Mouse (Mus musculus) CD4-positive, CD25-positive, alpha-beta regulatory T cell, adult 2 months (primary cell): Measurements from ENCODE around the gene Xrra1.
"Not testable (repeated sequence)": the region's sequence is repeated elsewhere in the genome, so short reads cannot be mapped to it uniquely, and the experiment has no call there.

ENCODE experiments used
- DNase-seq: peaks from one replicate; pipeline ENCODE4 v3.0.0-alpha.2; 2012; ENCODE audit warnings: low read depth, low spot score

The Xrra1 gene

GRCm38 (mm10) chr7:99947329-99947728 is 88.4 kb downstream of the Xrra1 start:
- DNase-seq, result no peak

DNA sequence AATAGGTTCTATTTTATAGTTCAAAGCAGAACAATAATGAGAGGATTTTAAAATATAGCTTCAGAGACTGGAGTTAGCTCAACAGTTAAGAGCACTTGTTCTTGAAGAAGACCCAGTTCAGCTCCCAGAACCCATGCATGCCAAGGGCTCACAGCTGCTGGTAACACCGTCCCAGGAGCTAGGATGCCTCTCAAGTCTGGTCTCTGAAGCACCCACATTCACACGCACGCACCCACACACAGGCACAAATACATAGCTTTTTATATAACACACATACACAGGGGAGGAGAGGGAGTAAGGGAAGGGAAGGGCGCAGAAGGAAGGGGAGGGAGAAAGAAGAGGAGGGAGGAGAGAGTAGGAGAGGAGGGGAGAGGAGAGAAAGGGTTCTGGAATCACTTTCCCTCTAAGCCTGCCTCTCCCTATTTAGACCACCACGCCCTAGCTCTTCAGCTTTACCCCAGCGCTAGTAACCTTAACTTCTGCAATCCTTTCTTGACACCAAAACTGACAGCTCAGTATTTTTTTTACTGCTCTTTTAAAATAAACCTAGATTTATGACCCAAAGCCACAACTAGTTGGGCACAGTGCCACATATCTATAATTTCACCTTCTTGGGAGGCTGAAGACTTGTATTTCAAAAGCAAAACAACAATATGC is 94.7 kb downstream of the Xrra1 start:
- no peak for DNase-seq

- peak; percentile 21 for DNase-seq
These were observed 95.3 kb downstream of the Xrra1 start for GRCm38 (mm10) chr7:99954212-99954611.

DNA sequence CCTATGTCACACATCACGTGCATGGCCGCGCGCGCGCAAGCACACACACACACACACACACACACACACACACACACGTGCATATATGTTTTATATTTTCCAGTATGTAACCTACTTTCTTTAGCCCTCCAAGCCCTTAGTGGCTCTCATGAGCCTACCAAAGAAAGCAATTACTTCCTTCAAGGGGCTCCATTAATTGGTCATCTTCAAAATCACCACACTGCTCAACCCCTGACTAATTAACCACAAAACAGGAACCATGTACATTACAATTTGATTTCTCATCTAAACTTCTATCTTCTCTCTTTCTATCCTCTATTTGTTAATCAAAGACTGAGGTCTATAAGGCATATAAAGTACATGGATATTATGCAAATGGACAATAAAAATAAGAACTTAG is 97.2 kb downstream of the Xrra1 start:
- DNase-seq, result no peak

DNA sequence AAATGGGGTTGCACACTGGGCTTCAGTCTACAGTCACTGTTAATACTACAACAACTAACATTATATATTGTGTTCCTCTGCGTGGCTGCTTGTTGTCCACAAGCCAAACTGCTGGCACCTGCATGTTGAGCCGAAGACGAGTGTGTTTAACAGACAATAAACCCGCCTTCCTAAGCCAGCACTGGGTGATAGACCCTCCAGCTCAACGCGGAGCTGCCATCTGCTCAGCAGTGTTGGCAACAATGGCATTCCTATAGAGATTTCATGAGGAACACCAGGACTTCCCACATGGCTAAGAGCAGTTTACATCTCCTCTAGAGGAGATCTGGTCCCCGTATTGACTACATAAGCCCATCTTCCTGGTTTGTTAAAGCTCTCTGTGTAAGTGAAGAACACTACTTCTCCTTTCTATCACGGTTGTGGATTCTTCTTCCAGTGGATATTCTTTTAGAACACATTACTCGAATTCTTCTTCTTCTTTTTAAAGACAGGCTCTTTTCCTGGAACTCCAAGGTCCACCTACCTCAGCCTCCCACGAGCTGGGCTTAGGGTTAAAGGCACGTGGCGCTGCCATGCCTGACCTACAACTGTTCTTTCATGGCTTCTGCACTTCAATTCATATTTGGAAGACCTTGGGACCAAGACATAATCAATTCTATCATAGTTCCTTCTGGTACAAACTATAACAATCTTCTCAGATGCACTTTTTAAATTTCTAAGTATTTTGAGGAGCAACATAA is 98.5 kb downstream of the Xrra1 start:
- DNase-seq, result no peak

DNA sequence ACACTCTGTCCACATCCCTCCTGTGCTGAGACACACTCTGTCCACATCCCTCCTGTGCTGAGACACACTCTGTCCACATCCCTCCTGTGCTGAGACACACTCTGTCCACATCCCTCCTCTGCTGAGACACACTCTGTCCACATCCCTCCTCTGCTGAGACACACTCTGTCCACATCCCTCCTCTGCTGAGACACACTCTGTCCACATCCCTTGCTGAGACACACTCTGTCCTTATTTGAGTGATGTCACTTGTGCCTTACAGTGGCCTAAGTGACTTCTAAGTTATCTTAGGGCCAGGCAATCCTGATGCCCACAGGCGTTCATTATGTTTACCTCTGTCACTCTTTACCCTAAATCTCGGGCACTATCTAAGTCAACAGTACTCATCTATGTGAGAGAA is 101.7 kb downstream of the Xrra1 start:
- DNase-seq, result not testable (repeated sequence)

DNA sequence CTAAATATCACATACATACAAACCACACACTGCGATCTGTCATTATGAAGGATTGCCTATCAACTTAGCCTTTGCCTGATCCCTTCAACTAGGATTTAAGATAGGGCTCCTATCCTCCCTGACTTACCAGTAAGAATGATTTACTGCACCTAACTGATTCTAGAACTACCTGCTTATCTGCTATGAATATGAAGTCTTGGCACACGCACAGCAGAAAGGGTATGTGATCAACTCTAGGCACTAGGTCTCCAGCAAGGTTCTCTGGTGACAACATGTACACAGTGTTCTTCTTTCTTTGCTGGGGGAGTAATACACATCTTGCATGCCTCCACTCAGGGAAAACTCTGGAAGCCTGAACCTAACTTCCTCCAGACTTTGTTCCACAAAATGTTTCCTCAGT is 102.6 kb downstream of the Xrra1 start:
- no peak for DNase-seq

GRCm38 (mm10) chr7:99962536-99963236 is 103.8 kb downstream of the Xrra1 start:
- DNase-seq, result no peak

GRCm38 (mm10) chr7:99963237-99963860 is 104.4 kb downstream of the Xrra1 start:
- DNase-seq, result no peak

GRCm38 (mm10) chr7:99965020-99965841 is 106.3 kb downstream of the Xrra1 start:
- no peak for DNase-seq

DNA sequence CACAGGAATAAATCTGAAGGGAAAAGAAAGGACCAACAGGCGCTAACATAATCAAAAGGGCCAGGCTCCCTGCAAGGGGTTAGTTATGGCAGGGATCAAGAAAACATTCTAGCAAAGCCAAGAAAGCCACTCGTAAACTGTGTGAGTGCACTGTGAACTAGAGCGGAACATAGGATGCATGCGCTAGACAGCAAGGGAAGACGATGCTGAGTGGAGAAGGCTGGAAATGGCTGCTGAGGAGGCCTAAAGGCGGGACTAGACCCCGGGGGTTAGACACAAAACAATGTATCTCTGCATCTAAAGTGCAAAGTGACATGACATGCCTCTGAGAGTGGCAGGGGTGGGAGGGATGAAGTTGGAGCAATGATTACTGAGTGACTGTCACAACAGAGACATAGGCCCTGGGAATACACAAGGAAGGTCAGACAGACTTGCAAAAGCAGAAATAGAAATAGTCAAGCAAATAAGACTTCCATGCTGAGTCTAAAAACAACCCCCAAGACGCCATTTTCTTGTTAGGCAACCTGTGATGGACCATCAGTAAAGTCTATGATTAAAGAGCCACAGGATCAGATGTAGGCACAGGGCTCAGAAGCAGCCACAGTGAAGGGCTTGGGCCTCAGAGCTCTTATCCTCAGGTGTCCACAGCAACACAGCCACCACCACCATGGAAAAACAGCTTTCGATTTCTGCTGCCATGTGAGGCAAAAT is 107.2 kb downstream of the Xrra1 start:
- no peak for DNase-seq
